Mouse (Mus musculus) thymus, postnatal 4 days (tissue): ENCODE measurements around the gene Vangl1.
"Not testable (repeated sequence)": the region's sequence is repeated elsewhere in the genome, so short reads cannot be mapped to it uniquely, and the experiment has no call there.

Source experiments
- DNase-seq: peaks from one replicate; pipeline ENCODE4 v3.0.0; 2021

Vangl1 gene

GRCm38 (mm10) chr3:102203781-102204721, at the start of gene Vangl1:
Gene Vangl1, minus strand, starts transcription at chr3:102204693.
- DNase-seq: peak; percentile 32

- DNase-seq: no peak
These were observed 49.1 kb upstream of the Vangl1 start for GRCm38 (mm10) chr3:102253554-102253953.

GRCm38 (mm10) chr3:102252927-102253326, 48.4 kb upstream of the Vangl1 start:
- no peak for DNase-seq

- no peak for DNase-seq
These were observed 46.4 kb upstream of the Vangl1 start for GRCm38 (mm10) chr3:102250873-102251272.

DNA sequence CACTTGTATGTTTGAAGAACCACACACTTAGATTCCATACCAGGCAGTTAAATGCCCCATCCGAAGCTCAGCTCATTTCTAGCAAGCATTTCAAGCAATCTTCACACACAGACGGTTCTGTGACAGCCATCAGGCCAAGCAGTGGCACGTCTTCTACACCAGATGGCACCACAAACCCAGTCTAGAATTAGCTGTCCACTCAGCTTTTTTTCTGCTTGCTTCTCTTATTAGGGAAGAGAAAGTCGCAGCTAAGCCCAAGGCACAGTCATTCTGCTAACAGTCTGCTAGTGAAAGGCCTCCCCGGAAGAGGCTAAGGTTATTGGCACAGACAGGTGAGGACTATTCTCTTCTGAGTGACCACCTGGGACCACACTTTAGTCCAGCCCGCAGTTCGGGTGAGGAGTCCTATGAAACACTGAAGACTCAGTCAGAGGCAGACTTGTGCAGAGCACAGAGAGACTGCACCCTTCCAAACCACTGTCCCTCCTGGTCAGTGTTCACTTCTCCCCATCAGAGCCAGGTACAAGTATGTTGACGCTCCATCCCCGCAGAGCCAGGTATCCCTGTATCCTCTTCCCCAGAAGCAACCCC, 45.0 kb upstream of the Vangl1 start:
- DNase-seq: no peak

DNA sequence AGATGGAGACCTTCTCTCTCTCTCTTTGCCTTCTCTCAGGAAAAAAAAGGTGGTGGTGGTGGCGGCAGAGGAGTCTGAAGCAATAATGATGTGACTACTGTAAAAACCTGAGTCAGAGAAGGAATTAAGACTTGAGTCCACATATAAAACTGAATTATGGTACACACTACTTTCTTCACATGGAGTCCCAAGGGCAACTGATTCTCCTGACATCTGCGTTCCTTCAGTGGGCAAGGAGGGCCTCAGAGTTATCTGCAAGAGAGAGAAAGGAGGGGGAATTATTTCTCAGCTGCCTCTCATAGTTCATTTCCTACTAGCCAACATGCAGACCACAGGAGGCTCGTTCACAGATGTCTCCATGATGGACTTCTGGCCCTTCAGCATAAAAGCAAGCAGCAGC, 40.1 kb upstream of the Vangl1 start:
- no peak for DNase-seq

GRCm38 (mm10) chr3:102242854-102243253, 38.4 kb upstream of the Vangl1 start:
- DNase-seq: no peak

DNA sequence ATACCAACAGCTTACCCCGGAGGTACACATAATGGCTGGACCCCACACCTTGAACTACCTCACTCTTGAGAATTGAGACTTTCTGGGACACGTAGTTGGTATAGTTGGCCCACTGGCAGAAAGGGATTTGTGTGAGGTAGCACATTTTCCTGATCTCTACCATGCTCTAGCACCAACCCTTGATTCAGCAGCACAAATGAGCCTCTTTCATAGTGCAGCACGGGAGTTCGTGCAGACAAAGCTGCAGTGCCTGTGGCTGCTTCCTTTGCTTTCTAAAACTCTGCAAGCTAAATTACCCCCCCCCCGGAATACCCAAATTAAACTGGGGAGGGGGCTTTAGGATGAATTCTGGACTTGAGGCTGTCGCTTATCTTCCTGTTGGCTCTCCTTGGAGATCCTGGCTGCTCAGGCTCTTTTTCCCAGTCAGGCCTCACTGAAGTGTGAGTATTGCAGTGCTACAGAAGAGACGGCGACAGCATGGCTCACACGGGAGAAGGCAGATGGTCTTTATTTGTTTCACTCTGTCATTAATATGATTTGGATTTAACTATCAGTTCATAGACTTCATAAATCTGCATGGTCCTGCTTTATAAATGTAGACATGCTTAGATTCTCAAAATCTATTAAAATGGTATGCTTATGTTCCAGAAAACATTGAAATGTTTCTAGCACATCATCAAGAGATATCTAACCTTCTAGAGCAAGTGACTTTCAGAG, 27.1 kb upstream of the Vangl1 start:
- DNase-seq: no peak

DNA sequence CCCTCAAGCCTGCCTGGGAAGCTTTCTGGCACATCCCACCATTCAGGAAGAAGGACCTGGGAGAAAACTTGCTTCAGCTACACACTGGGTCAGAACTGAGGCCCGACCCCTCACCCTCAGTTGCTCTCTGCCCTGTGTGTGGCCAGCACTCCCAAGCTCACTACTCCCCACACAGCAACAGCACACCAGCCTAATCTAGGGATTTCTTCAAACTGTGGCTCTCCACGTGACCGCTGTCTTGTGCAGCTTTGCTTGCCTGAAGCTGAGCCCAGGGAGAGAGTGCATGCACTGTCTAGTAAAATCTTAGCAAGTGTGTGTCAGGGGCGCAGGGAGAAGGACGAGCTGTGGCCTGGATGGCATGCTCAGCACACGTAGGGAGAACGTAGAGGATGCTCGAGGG, 18.3 kb upstream of the Vangl1 start:
- DNase-seq: no peak

GRCm38 (mm10) chr3:102218301-102218700, 13.8 kb upstream of the Vangl1 start:
- DNase-seq: no peak

GRCm38 (mm10) chr3:102214736-102215135, 10.2 kb upstream of the Vangl1 start:
- no peak for DNase-seq

GRCm38 (mm10) chr3:102214299-102214698, 9.8 kb upstream of the Vangl1 start:
- DNase-seq: no peak

DNA sequence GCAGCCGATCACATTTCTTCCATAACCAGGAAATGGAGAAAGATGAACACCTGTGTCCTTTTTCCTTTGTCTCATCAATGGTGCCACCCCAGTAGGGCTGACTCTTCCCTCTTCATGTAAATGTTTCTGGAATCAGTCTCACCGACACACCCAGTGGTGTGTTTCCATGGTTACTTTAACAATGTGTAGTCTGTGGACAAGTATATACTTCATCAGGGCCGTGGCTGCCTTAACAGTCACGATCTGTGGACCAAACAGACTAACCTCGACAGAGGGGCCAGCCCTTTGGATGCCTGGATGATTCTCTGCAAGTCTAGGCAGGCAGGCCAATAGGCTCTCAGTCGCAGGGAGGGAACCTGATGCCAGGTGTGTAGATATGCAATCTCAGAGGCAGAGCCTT, 8.4 kb upstream of the Vangl1 start:
- DNase-seq: no peak

GRCm38 (mm10) chr3:102212336-102212735, 7.8 kb upstream of the Vangl1 start:
- no peak for DNase-seq

- DNase-seq: no peak
These were observed 6.8 kb upstream of the Vangl1 start for GRCm38 (mm10) chr3:102211340-102211739.

DNA sequence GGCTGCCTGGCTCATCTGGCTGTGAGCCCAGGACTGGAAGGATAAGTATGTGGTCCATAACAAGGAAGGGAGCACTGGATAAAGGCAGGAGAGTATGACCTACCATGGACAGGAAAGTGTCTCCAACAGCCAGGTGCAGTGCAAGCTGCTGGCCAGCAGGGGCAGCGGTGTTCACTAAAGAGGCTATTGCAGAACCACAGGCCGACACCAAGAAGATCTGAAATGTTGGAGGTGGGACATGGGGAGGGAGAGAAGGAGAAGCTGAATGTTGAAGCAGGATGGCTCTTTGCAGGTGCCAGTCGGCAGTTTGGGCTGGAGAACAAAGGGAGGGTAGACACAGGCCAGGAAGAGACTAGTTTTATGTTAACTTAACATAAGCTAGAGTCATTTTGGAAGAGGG, 6.3 kb upstream of the Vangl1 start:
- DNase-seq: peak; percentile 69

GRCm38 (mm10) chr3:102208861-102209260, 4.4 kb upstream of the Vangl1 start:
- DNase-seq: no peak

- no peak for DNase-seq
These were observed 951 bp upstream of the Vangl1 start for GRCm38 (mm10) chr3:102205458-102205830.

GRCm38 (mm10) chr3:102204734-102205457, 403 bp upstream of the Vangl1 start:
- not testable (repeated sequence) for DNase-seq

DNA sequence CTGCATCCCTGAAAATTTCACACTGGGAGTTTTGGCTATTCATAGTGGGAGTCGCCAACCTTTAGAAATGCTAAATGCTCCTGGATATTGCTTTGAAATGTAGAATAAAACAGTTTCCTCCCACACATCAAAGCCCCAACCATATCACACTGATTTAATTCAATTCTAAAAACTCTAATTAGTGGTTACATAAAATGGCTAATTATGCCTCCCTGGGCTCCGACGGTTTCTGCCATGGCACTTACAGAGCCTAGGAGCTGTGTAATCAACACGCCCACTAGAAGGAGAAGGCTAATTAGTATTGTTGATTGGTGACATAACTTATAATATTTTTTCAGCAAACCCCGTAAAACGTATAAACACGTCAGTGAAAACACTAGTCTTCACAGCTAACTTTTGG, 1.4 kb downstream of the Vangl1 start:
- DNase-seq: no peak

DNA sequence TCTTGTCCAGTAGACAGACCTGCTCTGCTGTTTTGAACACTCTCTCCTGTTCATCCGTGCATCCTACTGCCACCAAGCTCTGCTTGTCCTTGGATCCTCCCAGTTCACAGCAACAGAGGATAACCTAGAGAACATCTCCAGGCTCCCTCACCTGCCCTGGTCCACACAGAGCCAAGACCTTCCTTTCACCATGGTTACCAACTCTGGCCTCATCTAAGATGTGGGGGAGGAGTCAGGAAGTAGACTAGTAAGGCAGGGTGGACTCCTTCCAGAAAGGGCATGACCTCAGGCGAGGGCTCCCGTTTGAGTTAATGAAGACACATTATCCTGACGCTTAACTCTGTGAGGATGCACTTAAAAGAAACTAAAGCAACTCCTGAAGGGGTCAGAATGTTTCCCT, 4.5 kb downstream of the Vangl1 start:
- DNase-seq: no peak

DNA sequence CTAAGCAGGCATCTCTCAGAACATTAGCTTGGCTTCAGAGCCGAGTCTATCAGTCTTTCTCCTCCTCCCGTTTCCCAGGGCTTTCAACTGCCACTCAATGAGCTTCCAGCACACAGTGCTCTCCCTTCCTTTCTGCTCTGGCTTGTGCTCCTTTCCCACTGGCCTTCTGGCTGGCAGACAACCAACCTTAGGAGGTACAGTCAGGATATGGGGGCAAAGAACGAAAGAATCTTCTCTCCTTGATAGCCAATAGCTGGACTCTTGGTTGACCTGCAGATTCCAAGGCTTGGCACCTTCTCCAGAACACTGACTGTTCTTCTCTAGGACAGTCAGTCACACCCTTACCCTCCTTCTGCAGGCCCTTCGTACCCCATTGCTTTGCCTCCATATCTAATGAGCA, 5.3 kb downstream of the Vangl1 start:
- no peak for DNase-seq

- DNase-seq: no peak
These were observed 6.0 kb downstream of the Vangl1 start for GRCm38 (mm10) chr3:102198446-102198845.
